Mouse (Mus musculus) heart, embryonic 16.5 days (tissue): Measurements from ENCODE around the gene Pip4k2c. TPM values are rescaled to one million over a fixed set of nuclear protein-coding genes. Genes with fewer than 3 reads are reported as not detected.

Experiments used
- ATAC-seq: fragments of 200-750 bp; cut with Nextera tagmentation; replicated peaks from 2 replicates; pipeline ENCODE4 v1.8.0; 2017; ENCODE audit warnings: moderate number of reproducible peaks; ENCODE audit not compliant: insufficient read depth, low FRiP score; ENCODE audit errors: extremely low read depth
- H3K27ac ChIP-seq: fragments of 300-500 bp; sonication (generic); 2 replicates; pipeline ENCODE4 v1.5.1; 2014; ENCODE audit warnings: mild to moderate bottlenecking, low read length, control low read depth, moderate library complexity
- H3K27me3 ChIP-seq: fragments of 300-500 bp; sonication (generic); 2 replicates; pipeline ENCODE4 v1.6.1; 2014; ENCODE audit warnings: low read length, mixed read lengths; ENCODE audit not compliant: control insufficient read depth, insufficient read depth
- H3K36me3 ChIP-seq: fragments of 300-500 bp; sonication (generic); 2 replicates; pipeline ENCODE4 v1.6.1; 2014; ENCODE audit not compliant: control insufficient read depth, insufficient read depth
- H3K4me1 ChIP-seq: fragments of 300-500 bp; sonication (generic); 2 replicates; pipeline ENCODE4 v1.6.1; 2014; ENCODE audit warnings: low read length, mixed read lengths; ENCODE audit not compliant: control insufficient read depth, insufficient read depth
- H3K4me2 ChIP-seq: fragments of 300-500 bp; sonication (generic); 2 replicates; pipeline ENCODE4 v1.6.1; 2014; ENCODE audit warnings: low read depth, mild to moderate bottlenecking, control low read depth, low read length
- H3K4me3 ChIP-seq: fragments of 300-500 bp; sonication (generic); 2 replicates; pipeline ENCODE4 v1.5.1; 2014; ENCODE audit warnings: mild to moderate bottlenecking, control low read depth, low read length
- H3K9ac ChIP-seq: fragments of 300-500 bp; sonication (generic); 2 replicates; pipeline ENCODE4 v1.6.1; 2014; ENCODE audit warnings: low read length, control low read depth
- H3K9me3 ChIP-seq: fragments of 300-500 bp; sonication (generic); replicated peaks from 2 replicates; pipeline ENCODE4 v1.6.1; 2016; ENCODE audit warnings: low read length; ENCODE audit not compliant: control insufficient read depth
- WGBS: fragments of 180-500 bp; shearing (Covaris S2); extraction: QIAGEN DNeasy Blood & Tissue Kit; methylation state at CpG from one replicate; pipeline ENCODE4 v1.1.7; 2014; 5-methylcytosine and 5-hydroxymethylcytosine counted together
- polyA plus RNA-seq: library from polyadenylated mRNA; unstranded; fragments of >200 nt; fragmentation: Nextera tagmentation; extraction: Ambion mirVana; gene quantifications from 2 replicates; pipeline ENCODE4 v1.2.1, GENCODE M21; 2015

The Pip4k2c gene
- polyA plus RNA-seq, 1 experiment from 2014 or later = 27.2 TPM

GRCm38 (mm10) chr10:127230693-127231092 is 19.3 kb upstream of the Pip4k2c start:
- Histone ChIP-seq H3K4me2 (no peak overlapping the region), H3K27ac (no peak overlapping the region), H3K9ac (no peak overlapping the region), H3K36me3 (no peaks in the 10 kb centered on the region), H3K27me3 (peaks cover 17% of the 10 kb centered on the region), H3K9me3 (no peaks in the 10 kb centered on the region), H3K4me1 (0 out of 2 replicates have a peak, but pooled peaks cover 2% of the 10 kb centered on the region), H3K4me3 (no peak overlapping the region)
- no peak for ATAC-seq
- 77% methylated on average over 12 of the region's 12 CpGs for WGBS

- Histone ChIP-seq H3K4me3 (no peak overlapping the region), H3K27ac (no peak overlapping the region), H3K9ac (no peak overlapping the region), H3K36me3 (no peaks in the 10 kb centered on the region), H3K9me3 (0 out of 2 replicates have a peak, but pooled peaks cover under 1% of the 10 kb centered on the region), H3K27me3 (peaks cover 17% of the 10 kb centered on the region), H3K4me2 (no peak overlapping the region), H3K4me1 (0 out of 2 replicates have a peak, but pooled peaks cover 3% of the 10 kb centered on the region)
- WGBS = 19% methylated on average over 4 of the region's 4 CpGs
- no peak; the same call in 1 of the 2 replicates for ATAC-seq
Observed at GRCm38 (mm10) chr10:127228897-127229296, 17.5 kb upstream of the Pip4k2c start.

DNA sequence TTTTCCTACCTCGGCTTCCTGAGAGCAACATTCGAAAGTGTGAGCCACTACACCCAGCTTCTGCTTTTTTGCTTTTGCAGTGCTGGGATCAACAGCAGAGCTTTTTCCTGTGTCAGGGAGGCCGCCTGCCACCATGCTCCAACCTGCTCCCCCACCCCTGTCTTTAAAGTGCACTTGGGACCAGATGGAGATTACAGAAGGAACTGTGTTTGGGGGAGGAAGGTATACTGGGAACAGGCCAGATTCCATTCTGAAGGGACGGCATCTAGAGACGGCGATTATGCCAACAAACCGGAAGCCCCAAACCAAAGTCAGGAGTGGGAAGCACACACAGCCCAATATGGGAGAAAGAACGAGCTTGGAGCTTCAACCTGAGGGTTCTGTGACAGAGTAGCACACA is 15.8 kb upstream of the Pip4k2c start:
- 0 out of 2 replicates have a peak, but pooled peaks cover 3% of the 10 kb centered on the region for H3K4me1 ChIP-seq
- no peaks in the 10 kb centered on the region for H3K36me3 ChIP-seq
- H3K4me2 ChIP-seq = no peak overlapping the region
- H3K4me3 ChIP-seq = no peak overlapping the region
- H3K27ac ChIP-seq = no peak overlapping the region
- no peak for ATAC-seq
- H3K27me3 ChIP-seq = peaks cover 17% of the 10 kb centered on the region
- 74% methylated on average over 8 of the region's 8 CpGs for WGBS
- no peak overlapping the region for H3K9ac ChIP-seq
- H3K9me3 ChIP-seq = 0 out of 2 replicates have a peak, but pooled peaks cover 3% of the 10 kb centered on the region

GRCm38 (mm10) chr10:127226318-127226895 is 15.0 kb upstream of the Pip4k2c start:
- Histone ChIP-seq H3K9ac (no peak overlapping the region), H3K4me3 (no peak overlapping the region), H3K4me2 (no peak overlapping the region), H3K27ac (no peak overlapping the region), H3K27me3 (peaks cover 17% of the 10 kb centered on the region), H3K9me3 (0 out of 2 replicates have a peak, but pooled peaks cover 3% of the 10 kb centered on the region), H3K36me3 (no peaks in the 10 kb centered on the region), H3K4me1 (0 out of 2 replicates have a peak, but pooled peaks cover 3% of the 10 kb centered on the region)
- 58% methylated on average over 8 of the region's 8 CpGs for WGBS
- ATAC-seq = no peak

DNA sequence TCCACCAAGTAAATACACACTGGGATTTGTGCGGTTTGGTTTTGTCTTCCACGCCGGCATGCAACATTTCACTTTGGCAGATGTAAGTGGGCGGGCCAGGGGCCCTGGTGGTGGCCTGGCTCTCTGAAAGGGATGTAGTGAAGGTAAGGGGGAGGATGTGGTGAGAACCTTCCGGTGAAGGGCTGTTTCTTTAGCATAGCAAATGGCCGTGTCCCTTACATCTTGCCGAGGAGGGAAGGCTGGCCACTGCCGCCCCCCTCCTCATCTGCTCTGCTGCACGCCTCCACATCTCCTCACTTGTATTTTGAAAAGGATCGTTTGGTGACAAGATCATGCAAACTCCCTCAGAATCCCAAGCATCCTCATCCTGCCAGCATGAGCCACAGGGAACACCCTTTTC is 14.3 kb upstream of the Pip4k2c start:
- ATAC-seq = no peak
- Histone ChIP-seq H3K9me3 (0 out of 2 replicates have a peak, but pooled peaks cover 3% of the 10 kb centered on the region), H3K4me1 (0 out of 2 replicates have a peak, but pooled peaks cover 3% of the 10 kb centered on the region), H3K27me3 (peaks cover 14% of the 10 kb centered on the region), H3K9ac (no peak overlapping the region), H3K4me2 (no peak overlapping the region), H3K27ac (no peak overlapping the region), H3K36me3 (no peaks in the 10 kb centered on the region), H3K4me3 (no peak overlapping the region)
- 30% methylated on average over 10 of the region's 10 CpGs for WGBS

DNA sequence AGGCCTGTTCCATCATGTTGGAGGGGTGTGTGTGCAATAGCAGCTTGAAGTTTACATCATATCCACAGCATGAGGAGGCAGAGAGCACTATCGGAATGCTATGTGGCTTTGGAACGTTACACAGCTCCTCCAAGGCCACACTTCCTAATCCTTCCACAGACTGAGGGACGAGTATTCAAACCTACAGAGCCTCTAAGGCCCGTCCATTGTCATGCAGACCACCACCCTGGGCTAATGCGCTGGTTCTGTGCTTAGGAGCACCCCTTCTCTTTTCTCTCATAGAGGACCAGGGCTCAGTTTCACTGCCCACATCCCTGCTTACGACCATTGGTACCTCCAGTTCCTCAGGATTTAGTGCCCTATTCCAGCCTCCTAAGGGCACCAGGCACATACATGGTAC is 13.8 kb upstream of the Pip4k2c start:
- peaks cover 7% of the 10 kb centered on the region for H3K9me3 ChIP-seq
- no peak; the same call in 1 of the 2 replicates for ATAC-seq
- H3K36me3 ChIP-seq = no peaks in the 10 kb centered on the region
- peaks cover 14% of the 10 kb centered on the region for H3K27me3 ChIP-seq
- 0 out of 2 replicates have a peak, but pooled peaks cover 3% of the 10 kb centered on the region for H3K4me1 ChIP-seq
- no peak overlapping the region for H3K27ac ChIP-seq
- no peak overlapping the region for H3K9ac ChIP-seq
- H3K4me2 ChIP-seq = no peak overlapping the region
- WGBS = 50% methylated on average over 6 of the region's 6 CpGs
- no peak overlapping the region for H3K4me3 ChIP-seq

- Histone ChIP-seq H3K9me3 (peaks cover 6% of the 10 kb centered on the region), H3K4me2 (no peak overlapping the region), H3K36me3 (no peaks in the 10 kb centered on the region), H3K27me3 (no peaks in the 10 kb centered on the region), H3K27ac (no peak overlapping the region), H3K4me3 (no peak overlapping the region), H3K9ac (no peak overlapping the region), H3K4me1 (no peaks in the 10 kb centered on the region)
- no peak for ATAC-seq
- 78% methylated on average over 2 of the region's 2 CpGs for WGBS
Observed at GRCm38 (mm10) chr10:127218339-127218738, 7.0 kb upstream of the Pip4k2c start.

DNA sequence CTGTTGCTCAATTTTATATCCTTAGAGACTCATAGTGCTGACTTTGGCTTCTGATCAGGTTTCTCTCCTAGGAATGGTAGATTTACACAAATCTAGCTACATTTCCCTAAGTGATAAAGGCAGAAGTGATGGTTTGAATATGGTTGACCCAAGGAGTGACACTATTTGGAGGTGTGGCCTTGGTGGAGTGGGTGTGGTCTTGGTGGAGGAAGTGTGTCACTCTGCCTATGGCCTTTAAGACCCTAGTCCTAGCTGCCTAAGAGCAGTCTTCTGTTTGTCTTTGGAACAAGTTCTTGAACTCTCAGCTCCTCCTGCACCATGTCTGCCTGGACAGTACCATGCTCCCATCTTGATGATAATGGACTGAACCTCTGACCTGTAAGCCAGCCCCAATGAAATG is 5.8 kb upstream of the Pip4k2c start:
- Histone ChIP-seq H3K4me3 (no peak overlapping the region), H3K36me3 (no peaks in the 10 kb centered on the region), H3K4me1 (no peaks in the 10 kb centered on the region), H3K9ac (no peak overlapping the region), H3K27ac (no peak overlapping the region), H3K27me3 (no peaks in the 10 kb centered on the region), H3K4me2 (no peak overlapping the region), H3K9me3 (peaks cover 6% of the 10 kb centered on the region)
- ATAC-seq = no peak

DNA sequence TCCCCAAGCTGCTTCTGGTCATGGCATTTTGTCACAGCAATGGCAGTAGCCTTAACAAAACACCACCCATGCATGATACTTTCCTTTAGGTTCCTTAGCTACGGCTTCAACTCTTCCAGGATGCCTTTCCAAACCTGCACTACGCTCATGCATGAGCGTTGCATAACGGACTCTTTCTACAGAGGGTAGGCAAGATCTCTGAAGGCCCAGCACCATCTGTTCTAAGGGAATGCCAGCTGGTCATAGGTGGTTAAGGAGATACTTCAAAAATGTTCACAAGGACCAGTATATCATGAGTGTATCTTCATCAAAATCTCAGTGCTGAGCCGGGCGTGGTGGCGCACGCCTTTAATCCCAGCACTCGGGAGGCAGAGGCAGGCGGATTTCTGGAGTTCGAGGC is 5.1 kb upstream of the Pip4k2c start:
- ATAC-seq = no peak
- WGBS = 89% methylated on average over 11 of the region's 11 CpGs
- Histone ChIP-seq H3K36me3 (no peaks in the 10 kb centered on the region), H3K9me3 (peaks cover 6% of the 10 kb centered on the region), H3K4me2 (no peak overlapping the region), H3K27me3 (no peaks in the 10 kb centered on the region), H3K9ac (no peak overlapping the region), H3K4me3 (no peak overlapping the region), H3K27ac (no peak overlapping the region), H3K4me1 (no peaks in the 10 kb centered on the region)
